Mouse (Mus musculus) mouse embryonic stem cell (cell line): ENCODE measurements around the gene Gse1.

ENCODE experiments used
- in situ Hi-C, 2 experiments: fragments of 300-500 bp; cut with MboI; formaldehyde crosslinking; loops; 1 replicate in 1 of 2; 3 replicates in 1 of 2; pipeline ENCODE4 v1.14.3; 2019 to 2020; ENCODE audit warnings: low sequenced_read_pairs in 2 of 2, low pct_unique_long_range_greater_than_20kb in 1 of 2, mixed read lengths in 1 of 2; ENCODE audit not compliant: unreplicated experiment in 1 of 2

The Gse1 gene

DNA sequence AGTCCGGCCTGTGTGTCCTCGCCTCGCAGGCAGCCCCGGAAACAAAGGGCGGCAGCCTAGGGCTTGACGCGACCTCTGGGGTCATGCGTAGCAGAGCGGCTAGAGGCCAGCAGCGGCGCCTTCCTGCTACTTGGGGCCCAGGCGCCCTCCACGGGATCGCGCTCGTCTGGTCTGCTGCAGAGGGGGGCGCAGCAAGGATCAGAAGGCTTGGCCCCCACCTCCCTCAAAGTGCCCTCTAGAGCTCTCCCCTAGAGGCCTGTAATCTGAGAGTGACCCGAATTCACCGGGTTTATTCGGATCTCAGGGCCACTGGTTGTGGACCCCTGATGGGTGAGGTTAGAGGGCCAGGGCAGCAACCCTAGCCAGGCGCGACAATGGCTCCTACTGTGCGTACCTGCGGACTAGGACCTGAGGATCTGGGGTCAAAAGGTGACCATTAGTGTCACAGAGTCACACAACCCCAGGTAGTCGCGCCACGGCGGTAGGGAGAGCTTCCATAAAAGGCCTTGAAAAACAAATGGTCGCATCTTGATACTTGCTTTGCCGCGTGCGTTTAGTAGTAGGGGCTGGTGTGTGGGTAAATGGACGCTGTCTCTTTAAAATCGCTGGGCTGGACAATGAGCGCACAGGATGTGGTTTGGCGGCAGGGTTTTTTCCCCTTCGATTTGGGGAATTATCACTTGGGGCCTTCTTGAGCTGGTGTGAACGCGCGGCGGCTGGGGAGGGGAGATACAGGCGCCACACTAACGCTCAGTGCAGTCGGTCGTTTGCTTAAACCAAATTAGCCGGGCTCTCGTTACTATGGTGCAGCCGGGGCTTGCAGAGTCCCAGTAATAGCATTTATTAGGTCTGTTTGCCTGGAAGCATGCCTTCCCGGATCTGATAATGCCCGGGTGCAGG is 258.5 kb downstream of the Gse1 start:
- in situ Hi-C loops = no loop called here

DNA sequence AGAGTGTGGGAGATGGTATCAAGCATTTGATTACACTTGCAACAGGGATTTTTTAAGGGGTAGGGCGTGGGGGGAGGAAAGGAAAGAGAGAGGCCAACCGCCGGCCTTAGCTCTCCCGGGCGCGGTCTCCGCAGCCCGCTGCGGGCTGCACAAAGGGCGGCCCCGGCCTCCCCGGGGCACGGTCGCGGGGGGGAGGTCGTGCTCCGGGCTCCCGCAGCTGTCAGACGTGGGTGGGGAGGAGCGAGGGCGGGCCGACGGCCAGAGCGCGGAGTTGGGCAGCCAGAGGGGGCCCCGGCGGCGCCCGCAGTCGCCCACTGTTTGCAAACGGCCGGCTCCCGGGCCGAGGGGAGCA is 259.1 kb downstream of the Gse1 start:
- in situ Hi-C loops = no loop called here

DNA sequence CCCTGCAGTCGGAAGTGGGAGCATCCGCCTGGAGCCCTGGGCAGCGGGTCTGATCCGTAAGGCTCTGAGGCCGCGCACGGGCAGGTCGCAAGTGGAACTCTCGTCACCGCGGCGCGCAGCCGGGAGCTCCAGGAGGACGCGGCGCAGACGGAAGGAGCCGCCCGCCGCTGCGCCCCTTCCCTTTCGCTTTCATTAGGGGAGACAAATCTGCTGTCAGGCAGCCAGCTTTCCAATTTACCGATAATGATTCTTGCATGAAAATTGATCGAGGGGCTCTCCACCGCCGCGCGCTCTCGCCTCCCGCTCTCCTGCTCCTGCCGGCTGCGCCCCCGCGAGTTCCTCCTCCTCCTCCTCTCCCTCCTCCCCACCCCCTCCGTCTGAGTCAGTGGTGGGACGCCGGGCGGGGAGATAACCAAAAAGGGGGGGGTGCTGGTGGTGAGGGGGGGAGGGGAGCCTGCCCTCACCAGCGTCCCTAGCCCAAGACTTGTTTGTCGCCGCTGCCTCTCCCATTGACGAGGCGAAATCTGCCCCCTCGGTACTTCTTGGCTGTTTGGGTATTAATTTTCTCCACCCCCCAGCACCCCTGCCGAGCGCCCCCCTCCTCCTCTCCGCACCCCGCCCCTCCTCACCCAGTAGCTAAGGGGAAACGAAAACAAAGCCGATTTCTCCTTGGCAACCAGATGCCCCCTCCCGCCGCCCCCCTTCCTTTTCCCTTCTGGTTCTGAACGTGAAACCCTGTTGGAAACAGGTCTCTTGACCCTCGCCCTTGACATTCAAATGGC is 259.7 kb downstream of the Gse1 start:
- in situ Hi-C loops = no loop called here

DNA sequence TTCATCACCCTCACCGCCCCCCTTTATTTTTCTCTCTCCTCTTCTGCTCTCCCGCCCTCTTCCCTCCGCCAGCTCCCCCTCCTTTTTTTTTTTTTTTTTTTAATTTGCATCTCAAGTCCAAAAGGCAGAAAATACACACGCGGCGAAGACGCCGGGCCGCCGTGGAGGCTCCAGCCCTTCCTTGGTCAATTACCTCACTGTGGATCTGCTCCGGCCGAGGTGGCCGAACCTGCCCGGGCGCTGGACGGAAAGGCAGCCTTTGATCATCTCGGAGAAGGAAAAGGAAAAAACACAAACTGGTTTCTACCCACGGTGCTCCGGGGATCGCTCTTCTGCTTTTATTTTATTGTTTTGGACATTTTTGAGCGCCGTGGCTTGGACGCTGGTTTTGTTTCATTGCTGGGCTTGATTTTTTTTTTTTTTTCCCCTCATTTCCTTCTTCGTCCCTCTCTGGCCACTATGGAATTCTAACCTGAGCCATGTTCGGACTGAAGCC is 260.4 kb downstream of the Gse1 start:
- in situ Hi-C loops = no loop called here

DNA sequence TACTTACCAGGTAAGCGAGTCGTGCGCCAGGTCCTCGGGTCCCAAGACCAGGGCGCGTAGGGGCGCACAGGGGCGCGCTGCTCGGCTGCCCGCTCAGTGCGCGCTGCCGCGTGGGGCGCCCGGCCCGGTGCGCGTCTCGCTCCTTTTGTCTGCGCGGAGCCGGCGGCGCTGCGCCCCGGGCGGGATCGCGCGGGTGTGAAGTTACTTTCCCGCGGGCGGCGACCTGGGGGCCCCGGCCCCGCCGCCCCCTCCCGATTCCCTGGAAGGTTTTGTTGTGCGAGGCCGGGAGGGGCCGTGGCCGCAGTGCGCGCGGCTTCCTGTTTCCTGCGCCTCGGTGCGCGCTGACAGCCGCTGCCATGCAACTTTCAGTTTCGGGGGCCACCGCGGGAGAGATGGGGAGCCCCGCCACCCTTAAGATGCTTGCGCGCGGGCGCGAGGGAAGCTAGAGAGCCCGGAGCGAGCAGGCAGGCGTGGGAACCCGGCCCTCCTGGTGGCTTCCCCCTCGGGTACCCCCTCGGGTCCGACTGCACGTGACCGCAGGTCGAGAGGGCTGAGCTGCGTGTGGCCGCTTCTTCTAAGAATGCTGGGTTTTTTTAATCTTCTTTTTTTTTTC is 261.0 kb downstream of the Gse1 start:
- in situ Hi-C loops = no loop called here

DNA sequence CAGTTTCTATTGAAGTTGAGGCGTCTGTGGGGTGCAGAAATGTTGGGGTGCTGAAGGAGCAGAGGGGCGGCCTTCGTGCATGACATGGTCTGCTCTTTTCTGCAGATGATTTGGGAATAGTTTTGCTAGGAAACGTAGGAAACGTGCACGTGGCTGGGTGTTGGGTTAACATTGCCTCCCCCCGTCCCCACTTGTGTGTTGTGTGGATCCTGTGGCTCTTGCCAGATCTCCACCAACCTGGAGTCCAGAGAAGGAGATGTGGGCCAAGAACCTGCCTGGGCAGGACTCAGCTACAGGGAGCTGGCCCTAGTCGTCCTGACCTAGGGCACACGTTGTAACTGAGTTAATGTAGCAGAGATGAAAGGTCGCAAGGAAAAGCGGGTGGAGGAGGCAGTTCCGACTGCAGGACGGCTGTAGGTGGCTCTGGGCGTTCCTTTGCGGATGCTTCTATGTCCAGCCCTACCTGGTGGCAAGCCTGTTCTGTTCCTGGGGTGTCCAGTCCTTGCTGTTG is 261.6 kb downstream of the Gse1 start:
- in situ Hi-C loops = no loop called here

DNA sequence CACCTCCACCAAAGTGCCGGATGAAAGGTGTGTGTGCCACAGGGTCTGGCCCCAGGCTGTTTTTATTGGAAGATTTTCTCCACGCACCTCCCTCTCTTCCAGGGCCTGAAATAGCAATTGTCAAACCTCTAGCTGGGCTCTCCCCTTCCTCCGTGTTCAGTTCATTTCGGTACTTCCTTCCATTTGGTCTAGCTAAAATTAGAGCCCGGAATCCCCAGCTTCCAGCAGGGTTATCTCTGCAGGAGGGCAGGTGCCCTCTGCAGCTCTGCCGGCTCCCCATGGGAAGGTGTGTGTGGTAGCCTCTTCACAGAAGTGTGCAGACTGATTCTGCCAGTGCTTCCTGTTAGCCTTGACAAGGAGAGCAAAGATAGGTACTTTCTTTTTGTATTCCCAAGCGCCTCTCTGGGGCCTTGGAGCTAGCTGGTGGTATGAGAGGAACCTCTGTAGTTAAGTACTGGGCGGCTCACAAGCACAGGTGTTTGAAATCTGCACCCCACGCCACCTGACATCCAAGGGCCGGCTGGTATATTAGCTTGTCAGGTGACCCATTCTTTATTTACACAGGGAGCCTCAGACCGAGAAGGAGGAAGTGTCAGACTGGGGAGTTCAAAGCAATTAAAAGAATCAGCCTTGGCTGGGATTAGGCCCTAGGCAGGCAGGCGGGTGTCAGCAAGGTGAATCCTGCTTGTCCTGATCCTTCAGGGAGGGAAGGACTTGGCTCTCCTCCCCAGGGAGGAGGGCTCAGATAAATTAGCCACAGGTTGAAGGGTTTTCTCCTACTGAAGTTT is 262.3 kb downstream of the Gse1 start:
- in situ Hi-C loops = no loop called here

DNA sequence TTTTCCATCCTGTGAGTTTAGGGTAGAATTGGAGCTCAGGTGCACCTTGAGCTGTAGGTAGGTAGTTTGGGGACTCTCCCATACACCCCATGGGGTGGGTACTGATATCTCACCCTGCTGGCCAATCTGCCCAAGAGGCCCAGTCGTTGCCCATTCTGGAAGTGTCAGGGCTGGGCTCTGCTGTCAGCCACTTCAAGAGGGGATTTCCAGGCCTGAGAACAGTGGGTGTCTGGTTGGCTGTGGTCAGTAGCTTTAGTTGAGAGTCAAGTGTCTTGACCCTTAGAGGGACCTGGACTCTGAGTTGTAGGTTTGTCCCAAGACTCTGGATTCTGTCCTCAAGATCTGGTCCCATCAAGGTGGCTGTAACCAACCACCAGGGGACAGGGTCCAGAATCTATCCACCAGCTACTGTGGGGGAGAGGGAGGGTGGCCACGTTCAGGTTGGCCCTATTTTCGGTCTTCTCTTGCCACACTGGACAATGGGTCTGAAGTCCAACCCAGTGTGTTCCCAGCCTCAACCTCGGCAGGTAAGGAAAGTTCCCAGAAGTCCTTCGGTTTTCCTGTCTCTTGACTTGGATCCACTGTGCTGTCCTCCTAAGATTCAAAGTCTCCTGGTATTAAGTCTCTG is 263.0 kb downstream of the Gse1 start:
- in situ Hi-C loops = no loop called here

DNA sequence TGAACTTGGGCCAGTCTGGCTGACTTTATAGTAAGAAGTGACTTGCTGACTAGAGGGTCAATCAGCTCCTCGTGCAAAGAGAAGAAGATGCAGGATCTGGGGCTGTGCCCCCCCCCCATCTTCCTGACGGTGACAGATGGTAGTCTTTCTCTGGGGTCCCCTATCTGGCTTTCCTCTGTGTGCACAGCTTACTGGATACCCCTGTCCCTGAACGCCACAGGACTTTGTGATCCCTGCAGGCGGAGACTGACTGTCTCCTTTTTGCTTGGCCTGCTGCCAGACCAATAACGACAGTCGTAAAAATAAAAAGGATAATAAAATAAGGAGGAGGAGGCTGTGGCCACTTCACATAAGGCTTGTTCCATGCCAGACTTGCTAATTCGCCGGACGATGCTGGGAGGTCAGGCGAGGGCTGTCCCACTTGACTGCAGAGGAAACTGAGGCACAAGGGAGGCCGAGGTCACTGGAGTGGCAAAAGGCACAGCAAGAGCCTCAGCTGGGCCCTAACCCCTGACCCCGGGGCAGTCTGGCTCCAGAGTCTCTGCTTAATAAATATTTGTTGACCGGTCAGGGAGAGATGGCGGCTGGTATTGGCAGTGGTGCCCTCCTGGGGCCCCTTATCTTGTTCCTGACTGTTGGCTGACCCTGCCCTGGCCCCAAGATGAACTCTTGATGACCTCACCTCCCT is 264.1 kb downstream of the Gse1 start:
- in situ Hi-C loops = no loop called here

DNA sequence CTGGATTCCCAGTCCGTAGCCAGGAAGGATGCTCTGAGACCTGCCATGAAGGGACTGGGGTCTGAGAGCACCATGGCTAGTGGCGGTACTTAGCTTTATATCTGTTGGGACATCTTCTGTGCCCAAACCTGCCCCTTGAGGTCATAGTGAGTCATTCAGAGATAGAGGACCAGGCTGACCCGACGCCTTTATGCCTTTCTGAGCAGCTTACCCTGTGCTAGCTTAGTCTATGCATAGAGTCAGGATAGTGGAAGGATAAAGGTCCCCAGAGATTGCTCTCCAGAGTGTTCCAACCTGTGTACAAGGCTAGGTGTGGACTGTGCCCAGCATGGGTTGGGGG is 264.6 kb downstream of the Gse1 start:
- in situ Hi-C loops = no loop called here

DNA sequence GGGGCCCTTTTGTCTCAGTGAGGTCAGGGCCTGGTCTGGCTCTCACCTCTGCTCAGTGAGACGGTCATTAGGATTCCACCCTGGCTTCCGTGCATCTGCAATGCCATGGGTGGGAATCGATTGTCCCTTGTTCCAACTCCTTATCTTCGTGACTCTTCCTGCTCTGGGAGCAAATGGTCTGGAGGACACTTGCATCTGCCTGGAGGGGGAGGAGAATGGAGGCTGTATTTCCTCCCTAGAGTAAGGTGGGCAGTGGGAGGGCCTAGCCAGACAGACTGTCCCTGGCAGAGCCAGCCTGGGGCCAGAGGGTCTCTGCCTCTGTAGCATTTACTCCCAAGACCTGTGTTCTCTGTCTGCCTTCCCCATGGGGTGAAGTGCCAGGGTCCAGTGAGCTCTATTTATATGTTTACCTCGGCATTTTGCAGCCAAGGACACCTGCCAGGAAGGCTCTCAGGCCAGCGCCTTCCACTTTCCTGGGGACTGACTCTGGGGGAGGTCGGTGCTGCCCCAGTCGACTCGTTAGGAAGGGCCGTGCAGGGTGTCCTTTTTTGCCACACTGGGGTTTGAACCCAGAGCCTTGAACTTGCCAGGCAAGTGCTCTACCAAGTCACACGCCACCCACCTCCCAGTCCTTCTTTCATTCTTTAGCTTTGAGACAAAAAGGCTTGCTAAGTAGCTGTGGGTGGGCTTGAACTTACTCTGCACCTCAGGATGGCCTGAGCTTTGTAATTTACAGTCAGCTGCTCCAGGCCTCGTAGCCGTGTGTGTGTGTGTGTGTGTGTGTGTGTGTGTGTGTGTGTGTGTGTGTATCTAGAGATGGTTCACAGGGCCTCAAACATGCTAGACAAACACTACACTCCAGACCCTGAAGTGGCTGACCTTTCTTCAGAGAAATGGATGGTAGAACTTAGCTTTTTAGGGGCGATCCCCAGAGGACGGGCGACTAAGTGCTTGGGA is 265.5 kb downstream of the Gse1 start:
- in situ Hi-C loops = no loop called here

DNA sequence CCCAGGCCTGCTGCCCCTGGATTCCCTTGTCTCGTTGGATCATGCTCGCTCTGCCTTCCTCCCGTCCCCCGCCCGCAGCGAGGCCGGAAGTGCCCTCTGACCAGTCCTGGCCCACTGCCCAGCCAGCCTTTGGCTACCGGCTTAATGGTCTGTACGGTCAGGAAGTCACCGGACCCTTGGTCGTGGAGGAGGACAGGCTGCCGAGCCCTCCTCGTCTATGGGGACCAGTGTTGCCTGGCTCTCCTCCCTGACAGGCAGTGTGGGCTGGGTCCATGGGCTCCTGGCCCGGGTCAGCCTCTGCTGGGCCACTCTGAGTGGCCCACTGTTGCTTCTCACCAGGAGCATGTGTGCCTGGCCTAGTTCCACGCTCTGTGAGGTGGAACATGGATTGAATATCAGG is 266.6 kb downstream of the Gse1 start:
- in situ Hi-C loops = no loop called here

DNA sequence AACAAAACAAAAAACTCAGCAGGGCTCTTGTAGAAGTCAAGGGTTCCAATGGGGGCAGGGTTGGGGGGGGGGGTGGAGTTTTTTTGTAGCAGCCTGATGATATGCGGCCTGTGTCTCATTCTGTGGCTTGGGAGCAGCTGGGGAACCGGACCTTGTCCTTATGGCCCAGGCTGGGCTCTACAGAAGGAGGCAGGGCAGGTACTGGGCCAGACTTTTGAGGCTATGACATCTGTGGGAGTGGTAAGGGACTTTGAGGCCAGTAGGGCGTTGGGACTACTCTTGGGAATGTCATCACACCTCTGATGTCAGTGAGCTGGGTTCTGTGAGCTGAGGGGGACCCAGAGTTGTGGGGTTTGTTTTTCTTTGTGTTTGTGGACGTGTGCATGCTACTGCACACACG is 267.2 kb downstream of the Gse1 start:
- in situ Hi-C loops = no loop called here

DNA sequence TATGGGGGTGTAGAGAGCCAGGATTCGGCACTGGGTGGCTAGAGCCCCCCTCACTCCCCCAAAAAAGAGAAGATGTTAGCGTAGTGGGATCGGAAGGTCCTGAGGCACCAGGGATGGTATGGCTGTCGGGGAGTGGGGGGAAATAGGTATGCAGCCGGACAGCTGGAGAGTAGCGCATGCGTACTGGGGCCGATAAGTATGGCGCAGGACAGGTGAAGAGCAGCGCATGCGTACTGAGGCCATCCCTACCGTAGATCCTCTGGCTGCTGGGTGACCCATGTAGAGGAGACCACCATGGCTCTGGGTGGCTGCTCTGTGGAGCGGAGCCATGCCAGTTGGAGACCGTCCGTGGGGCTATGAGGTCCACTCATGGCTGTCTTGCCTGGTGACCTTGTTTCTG is 268.2 kb downstream of the Gse1 start:
- in situ Hi-C loops = no loop called here

DNA sequence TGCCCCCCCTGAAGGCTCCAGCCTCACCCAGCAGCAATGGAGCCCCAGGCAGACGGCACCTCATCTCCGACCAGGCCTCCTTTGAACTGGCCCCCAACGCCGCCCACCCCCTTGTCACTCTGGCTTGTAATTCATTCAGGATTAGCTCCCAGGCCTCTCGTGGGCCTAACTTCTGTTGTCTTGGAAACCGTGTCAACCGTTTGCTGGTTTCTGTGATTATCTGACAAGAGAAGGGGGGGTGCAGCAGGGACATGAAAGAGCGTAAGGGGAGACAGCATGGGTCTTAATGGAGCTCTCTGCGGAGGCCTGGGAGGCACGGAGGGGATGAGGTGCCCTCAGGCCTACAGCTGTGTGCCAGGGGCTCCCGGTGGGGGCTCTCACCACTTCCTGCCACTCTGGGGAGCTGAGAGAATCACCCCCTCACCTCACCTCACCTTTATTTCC is 269.3 kb downstream of the Gse1 start:
- in situ Hi-C loops = no loop called here

DNA sequence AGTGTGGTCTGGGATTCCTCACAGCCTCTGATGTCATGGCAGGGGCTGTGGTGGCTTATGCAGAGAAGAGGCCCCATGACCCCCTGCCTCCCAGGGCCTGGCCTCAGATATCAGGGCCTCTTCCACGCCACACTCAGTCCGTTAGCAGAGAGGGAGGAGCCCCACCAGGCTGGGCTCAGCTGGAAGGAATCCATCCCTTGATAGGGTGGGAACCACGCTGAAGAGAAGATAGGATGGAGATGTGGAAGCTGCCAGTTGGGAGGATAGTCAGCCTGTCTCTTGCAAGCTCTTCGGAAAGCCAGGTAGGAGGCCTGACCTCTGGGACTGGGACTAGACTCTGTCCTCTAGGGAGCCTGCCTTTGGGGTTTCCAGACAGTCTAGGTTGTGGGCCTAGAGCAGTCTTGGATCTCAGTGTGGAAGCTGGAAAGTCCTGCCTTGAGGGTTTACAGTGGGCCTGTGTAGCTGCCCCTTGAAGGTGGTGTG is 270.1 kb downstream of the Gse1 start:
- in situ Hi-C loops = no loop called here
